Mouse (Mus musculus) adrenal gland, postnatal 14 days (tissue): ENCODE results near the gene Fam53b. TPM values are rescaled to one million over a fixed set of nuclear protein-coding genes. Genes with fewer than 3 reads are reported as not detected.

ENCODE experiments used
- DNase-seq: peaks from one replicate; pipeline ENCODE4 v3.0.0; 2021; ENCODE audit warnings: mixed read lengths
- total RNA-seq: library from RNA; stranded (reverse); gene quantifications from 2 replicates; pipeline ENCODE4 v1.2.3, GENCODE M21; 2021

Fam53b gene
- total RNA-seq, 1 experiment from 2014 or later = 65.8 TPM

DNA sequence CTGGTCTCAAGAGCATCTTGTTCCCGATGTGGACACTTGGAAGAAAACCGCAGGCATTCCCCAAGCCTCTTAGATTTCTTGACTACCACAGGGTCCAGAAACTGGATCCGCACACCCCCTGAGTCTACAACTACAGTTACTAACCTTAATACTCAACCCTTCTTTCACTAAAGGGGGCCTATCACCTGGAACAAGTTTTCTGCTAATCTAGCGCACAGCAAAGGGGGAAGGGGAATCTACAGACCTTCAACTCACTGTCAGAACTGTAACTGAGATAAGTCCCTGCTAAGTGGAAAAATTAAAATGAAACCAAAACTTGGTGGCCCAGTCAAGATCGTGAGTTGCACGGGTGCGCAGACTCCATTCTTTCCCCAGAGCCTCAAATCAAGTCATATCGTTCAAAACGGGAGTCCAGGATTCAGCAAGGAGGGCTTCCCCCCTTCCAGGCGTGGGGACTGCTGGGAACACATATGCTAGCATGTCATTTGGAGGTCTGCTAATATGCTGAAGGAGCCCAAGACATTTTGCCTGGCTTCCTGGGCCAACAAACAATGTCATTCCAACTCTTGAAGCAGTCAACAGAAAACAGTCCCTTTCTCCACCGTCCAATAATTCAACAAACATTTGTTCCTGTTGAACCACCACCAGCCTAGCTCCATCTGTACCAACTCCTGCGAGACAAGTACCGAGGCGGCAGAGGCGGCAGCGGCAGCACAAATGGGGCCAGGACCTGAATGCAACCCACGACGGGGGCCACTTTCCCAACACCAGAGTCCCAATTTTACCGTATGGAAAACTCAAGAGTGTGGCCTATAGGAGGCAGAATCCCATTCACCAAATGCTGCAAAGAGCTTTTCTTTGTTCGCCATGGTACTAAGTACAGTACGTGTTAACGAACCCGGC, 1.7 kb downstream of the Fam53b start:
- DNase-seq = peak; percentile 57

DNA sequence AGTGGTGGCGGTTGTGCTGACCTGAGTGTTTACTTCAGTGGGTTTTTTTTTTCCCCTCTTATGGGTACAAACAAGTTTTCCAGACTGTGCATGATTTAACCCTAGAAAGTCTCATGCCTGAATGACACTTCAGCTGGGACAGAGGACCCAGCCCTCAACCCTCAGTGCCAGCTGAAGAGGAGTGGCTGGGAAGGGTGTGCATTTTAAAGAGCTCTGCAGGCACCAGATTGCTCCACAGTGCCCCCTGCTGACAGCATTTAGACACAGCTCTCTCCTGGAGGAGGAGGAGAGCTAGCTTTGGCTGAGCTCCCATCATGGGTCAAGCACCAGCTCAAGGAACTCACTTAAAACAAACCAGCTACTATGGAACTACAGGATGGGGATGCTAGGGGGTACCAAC, 2.8 kb downstream of the Fam53b start:
- DNase-seq = peak; percentile 96

DNA sequence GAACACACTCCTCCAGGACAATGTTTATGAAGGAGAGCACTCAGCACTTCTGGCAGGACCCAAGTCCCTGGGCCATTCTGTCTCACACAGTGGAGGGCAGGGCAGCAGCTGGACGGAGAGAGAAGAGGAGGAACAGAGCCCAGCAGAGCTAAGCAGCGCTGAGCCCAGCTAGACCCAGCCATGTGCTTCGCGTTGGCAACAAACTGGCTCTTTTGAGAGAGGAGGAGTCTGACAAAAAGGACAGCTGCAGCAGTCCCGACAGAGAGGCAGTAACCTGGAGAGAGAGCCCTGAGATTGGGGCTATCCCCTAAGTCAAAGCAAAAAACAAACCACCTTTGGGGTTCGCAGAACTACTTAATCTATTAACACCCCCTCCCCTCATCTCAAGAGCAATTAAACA, 3.3 kb downstream of the Fam53b start:
- peak; percentile 73 for DNase-seq

DNA sequence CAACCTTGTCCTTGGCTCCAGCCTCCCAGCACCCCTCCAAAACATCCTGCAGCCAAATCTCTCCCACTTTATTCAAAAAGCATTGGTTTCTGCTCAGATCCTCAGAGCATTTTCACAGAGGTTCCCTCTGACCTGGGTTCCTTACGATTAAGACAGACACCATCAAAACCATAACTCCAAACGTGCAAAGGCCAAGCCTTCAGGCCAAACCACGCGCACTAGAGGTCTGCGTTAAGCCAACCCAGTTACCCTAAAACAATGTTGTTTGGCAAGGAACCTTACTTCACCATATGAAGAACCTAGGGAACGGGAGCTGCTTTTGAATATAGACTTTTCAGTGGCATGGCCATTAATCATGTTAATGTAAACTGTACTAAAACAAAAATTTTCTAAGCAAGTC, 4.0 kb downstream of the Fam53b start:
- no peak for DNase-seq

- peak; percentile 64 for DNase-seq
Observed at GRCm38 (mm10) chr7:132808841-132809682, 4.6 kb downstream of the Fam53b start.

GRCm38 (mm10) chr7:132808051-132808796, 5.5 kb downstream of the Fam53b start:
- DNase-seq = no peak

DNA sequence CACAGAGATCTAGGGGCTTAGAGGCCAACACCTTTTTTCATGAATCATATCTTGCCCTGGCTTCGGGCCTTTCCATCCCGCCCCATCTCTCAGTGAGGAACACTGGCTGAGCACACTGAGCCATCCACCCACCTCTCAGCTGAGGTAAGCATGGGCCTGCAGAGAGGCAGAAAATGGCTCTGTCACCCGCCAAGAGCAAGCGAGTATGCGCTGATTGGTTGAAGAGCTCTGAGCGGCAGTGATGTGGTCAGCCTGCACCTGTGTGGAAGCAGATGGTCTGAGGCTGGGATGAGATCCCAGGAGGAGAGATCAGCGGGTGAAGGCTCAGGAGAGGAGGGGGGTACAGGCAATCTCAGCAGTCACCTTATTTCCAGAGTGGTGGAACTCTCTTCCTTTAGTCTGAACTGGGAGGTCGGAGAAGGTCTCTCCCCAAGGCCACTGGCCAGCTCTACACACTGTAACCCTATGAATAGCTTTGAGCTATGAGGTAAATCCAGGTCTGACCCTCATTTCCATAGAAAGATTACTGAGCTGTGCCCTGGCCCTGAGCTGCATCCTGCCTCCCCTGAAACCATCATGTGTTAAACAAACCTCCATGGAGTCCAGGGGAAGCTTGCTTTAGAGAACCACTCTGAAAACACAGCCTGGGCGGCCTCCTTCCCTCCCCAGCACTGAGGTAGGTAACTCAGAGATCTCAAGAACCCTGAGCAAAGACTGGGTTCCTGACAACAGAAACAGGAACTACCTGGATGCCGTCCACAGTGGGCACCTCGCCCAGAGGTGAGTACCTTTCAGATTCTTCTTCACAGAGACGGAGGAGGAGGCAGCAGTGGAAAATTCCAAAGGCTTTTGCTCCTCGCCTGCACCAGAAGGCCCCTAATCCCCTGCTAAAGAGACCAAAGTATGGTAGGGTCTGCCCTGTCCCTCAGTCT, 6.5 kb downstream of the Fam53b start:
- no peak for DNase-seq

DNA sequence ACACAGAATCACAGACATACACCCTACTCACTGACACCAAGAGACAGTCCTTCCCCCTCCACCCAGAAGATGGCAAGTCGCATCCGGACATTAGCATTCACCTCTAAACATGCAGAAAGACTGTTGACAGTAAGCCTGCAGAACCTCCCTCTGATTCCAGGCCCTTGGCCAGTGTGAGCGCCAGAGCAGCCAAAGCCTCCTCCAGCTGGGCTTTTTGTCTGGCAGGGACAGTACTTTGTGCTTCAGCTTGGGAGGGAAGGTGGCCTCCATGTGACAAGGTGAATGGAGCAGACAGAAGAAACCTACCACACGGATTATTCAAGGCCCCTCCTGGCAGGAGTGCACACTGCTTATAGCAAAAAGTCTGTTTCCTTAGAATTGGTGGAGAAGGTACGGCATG, 7.4 kb downstream of the Fam53b start:
- peak; percentile 67 for DNase-seq

DNA sequence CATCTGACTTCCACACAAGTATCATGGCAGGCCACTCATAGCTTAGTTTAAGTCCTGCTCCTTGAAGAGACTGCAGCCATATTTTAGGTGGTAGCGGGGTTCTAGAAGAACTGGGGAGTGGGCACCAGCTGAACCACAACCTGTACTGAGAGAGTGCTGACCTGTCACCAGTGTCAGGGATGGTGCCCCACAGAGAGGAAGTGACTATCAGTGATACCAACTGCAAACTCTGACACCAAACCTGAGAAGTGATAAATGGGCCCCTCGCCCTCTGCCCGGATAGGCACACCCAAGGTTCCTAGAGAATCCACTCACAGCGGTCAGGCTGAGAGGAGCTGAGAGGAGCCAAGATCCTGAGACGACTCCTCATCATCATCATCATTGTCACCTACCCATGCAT, 8.7 kb downstream of the Fam53b start:
- no peak for DNase-seq

DNA sequence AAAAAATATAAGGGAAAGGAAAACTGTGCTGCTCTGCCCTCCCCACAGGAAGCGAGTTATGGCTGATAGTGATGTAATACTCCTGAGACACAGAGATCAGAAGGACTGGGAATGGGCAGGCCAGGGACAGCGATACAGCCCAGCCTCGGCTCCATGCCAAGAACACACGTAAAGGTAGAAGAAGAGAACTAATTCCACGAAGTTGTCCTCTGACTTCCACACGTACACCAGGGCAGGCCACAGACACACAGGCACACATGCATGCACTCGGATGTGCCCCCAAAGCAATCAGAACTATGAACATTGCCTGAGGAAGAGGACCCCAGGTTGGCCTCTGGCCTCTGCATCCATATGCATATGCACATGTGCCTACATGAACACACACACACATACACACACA, 9.2 kb downstream of the Fam53b start:
- no peak for DNase-seq

DNA sequence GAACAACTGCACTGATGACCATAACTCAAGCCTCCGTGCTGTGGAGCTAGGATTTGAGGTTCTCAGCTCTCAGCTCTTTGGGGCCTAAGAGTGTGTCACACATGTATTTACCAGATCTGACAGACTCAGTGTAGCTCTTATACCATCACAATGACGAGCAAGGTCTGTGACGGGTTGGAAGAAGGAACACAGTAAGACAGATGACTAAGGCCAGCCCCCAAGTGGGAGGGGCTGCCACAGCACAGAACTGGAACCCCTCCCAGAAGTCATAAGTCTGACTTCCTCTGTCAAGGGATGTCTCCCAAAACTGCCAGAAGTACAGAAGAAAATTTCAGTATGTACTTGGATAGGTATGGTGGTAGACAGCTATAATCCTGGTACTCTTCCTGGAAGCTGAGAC, 9.7 kb downstream of the Fam53b start:
- DNase-seq = peak; percentile 59

DNA sequence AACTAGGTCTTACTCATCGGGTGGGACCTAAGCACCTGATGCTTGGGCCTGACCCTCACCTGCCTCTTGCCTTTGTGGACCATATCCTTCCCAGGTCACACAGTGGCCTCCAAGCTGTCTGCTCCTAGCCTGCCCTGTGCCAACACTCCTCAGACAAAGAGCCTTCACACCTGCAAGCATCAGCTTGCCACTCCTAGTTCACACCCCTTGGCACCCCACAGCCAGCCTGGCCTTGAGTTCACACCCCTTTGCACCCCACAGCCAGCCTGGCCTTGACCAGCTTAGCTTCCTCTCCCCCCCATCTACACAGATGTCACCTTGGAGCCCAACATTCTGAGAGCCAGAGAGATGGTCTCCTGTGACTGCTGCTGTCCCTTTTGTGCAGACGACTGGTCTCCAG, 10.3 kb downstream of the Fam53b start:
- DNase-seq = no peak

GRCm38 (mm10) chr7:132802691-132803090, 11.0 kb downstream of the Fam53b start:
- peak; percentile 60 for DNase-seq

DNA sequence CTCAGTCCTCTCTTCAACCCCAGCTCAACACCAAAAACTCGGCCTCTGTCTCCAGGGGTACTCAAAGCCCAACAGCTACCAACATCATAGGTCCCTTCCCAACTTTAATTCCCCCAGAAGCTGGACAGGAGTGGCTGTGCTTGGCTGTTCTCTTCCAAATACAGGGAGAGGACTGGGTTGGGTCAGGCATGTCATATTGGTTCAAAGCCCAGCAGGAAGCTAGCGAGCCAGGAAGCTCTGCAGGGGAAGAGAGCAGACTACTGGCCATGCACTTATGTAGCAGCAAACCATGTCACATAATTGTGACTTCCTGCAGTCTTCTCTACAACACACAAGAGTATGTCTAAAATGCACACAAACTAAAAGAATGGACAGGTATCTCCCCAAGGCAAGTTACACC, 11.6 kb downstream of the Fam53b start:
- DNase-seq = no peak

- DNase-seq = no peak
Observed at GRCm38 (mm10) chr7:132801509-132801908, 12.2 kb downstream of the Fam53b start.

GRCm38 (mm10) chr7:132800868-132801267, 12.8 kb downstream of the Fam53b start:
- peak; percentile 41 for DNase-seq

DNA sequence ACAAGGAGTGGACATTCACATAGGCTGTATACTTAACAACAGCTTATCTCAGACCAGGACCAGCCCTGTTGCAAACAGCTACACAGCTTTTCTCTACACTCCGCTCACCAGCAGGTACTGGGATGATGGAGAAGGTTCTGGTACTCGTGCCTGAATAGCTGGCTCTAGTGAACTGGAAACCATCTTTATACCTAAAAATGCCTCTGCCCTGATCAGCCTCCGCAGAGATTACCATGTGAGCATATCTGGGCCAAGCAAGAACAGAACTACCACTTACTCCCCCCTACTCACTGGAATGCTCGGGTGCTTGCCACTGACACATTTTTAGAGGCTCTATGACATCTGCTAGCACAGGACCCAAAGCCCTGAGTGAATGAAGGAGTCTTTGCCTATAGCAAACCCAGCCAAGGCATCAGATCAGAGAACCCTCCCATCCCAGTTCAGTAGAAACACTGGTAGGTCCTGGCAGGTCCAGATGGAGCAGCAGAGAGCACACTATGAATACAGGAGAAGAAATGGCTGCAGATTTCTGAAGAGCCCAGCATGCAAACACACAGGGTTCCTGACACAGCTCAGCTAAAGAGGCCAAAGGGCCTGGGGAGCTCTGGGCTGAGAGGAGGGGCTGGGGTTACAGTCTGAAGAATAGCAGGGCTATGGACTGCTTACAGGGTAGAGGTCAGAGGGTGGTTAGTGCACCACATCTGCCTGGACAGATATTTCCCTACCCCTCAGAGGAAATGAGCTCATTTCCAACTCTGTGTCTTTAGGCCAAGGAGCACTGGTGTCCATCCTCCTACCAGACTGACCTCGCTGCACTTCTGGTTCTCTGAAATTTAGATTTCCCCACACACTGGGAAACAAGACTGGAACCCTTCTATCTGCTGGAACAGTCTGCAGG, 14.3 kb downstream of the Fam53b start:
- peak; percentile 19 for DNase-seq

GRCm38 (mm10) chr7:132795141-132795540, 18.5 kb downstream of the Fam53b start:
- no peak for DNase-seq

DNA sequence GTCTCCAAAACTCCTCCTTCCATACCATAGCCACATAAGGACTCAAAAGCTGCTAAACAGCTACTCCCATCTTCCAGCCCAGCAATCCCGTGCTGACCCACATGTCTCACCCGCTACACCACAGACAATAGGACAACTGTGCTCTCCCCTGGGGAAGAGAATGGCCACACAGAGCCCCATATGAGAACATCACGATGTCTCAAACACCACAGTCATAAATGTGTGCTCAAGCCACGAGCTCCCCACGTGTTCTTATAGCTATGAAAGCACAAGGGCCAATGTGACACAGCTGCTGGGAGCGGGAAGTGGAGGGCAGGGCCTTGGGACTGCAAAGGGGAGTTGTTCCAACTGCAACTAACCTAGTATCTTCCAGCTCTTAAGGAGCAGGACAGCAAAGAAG, 20.2 kb downstream of the Fam53b start:
- DNase-seq = peak; percentile 45
